In genomic region chr2:164906071-164906470, GRCm38 (mm10) we compare ENCODE assay signal across 15 mouse cellular contexts. TPM values are rescaled to one million over a fixed set of nuclear protein-coding genes. Genes with fewer than 3 reads are reported as not detected.
A peak's percentile ranks its signal among the peaks of the same experiment; 100 is the strongest.
DNase-seq lines count a peak whose midpoint lies in the region; ATAC-seq and TF ChIP-seq lines count a peak whose summit lies in the region.
"Had no signal": no experiment of that assay in that cellular context is flagged by ENCODE, and none has a peak within 500 bp of the region (broad histone marks: within the 10 kb centered on the region; RNA-seq: fewer than 3 reads in every experiment).

No protein-coding gene starts in this region.

- peaks cover 7% of the 10 kb centered on the region; the same call in 1 of the 2 replicates for H3K9me3 ChIP-seq in heart, postnatal 0 days (replicated peaks; ENCODE audit: control insufficient read depth, low read length)
- peaks cover 8% of the 10 kb centered on the region for H3K9me3 ChIP-seq in heart, embryonic 12.5 days (replicated peaks)
- H3K9me3 ChIP-seq in lung, embryonic 14.5 days (ENCODE audit: low read depth, low read length), result no peaks in the 10 kb centered on the region
- H3K9me3 ChIP-seq in G1E (replicated peaks), result peaks cover 11% of the 10 kb centered on the region
- H3K9me3 ChIP-seq: neural tube, embryonic 15.5 days had no signal

- no peak overlapping the region for H3K4me3 ChIP-seq in heart, postnatal 0 days (ENCODE audit: low read depth, low read length)
- H3K4me3 ChIP-seq in heart, embryonic 12.5 days, result no peak overlapping the region
- no peak overlapping the region for H3K4me3 ChIP-seq in lung, embryonic 14.5 days (ENCODE audit: low read depth, low read length)
- H3K4me3 ChIP-seq in G1E (ENCODE audit: low read depth, low read length), result no peak overlapping the region
- H3K4me3 ChIP-seq: limb, embryonic 12.5 days; neural tube, embryonic 15.5 days had no signal

- no peak for TF ChIP-seq EP300 in heart, postnatal 0 days (IDR thresholded peaks at IDR 0.05; ENCODE audit: low read depth)

- peaks cover 81% of the 10 kb centered on the region for H3K36me3 ChIP-seq in heart, postnatal 0 days (replicated peaks; ENCODE audit: control insufficient read depth, insufficient read depth, low read length)
- peaks cover 84% of the 10 kb centered on the region for H3K36me3 ChIP-seq in heart, embryonic 12.5 days
- H3K36me3 ChIP-seq in lung, embryonic 14.5 days (ENCODE audit: insufficient read depth), result peaks cover 83% of the 10 kb centered on the region
- peaks cover 88% of the 10 kb centered on the region for H3K36me3 ChIP-seq in G1E (replicated peaks)
- peaks cover 35% of the 10 kb centered on the region for H3K36me3 ChIP-seq in splenic B cell, adult 2 months (ENCODE audit: control insufficient read depth, insufficient read depth, low read length, poor library complexity, severe bottlenecking)

- intact Hi-C loops in left cerebral cortex, postnatal 36 days (cut with DNase I), result no loop called here

- ATAC-seq in heart, postnatal 0 days (ENCODE audit: insufficient read depth, low read depth), result no peak
- ATAC-seq in heart, embryonic 12.5 days (ENCODE audit: insufficient number of reproducible peaks, low FRiP score), result no peak
- ATAC-seq in lung, embryonic 14.5 days (ENCODE audit: insufficient read depth), result no peak
- ATAC-seq in G1E (ENCODE audit: extremely low read depth, insufficient number of reproducible peaks, low FRiP score, poor library complexity, severe bottlenecking), result no peak
- ATAC-seq: midbrain, embryonic 16.5 days had no signal

- H3K9ac ChIP-seq in heart, postnatal 0 days (replicated peaks; ENCODE audit: low read depth, low read length), result no peak overlapping the region
- no peak overlapping the region for H3K9ac ChIP-seq in heart, embryonic 12.5 days
- no peak overlapping the region for H3K9ac ChIP-seq in lung, embryonic 14.5 days
- H3K9ac ChIP-seq: hindbrain, embryonic 14.5 days; limb, embryonic 12.5 days; neural tube, embryonic 15.5 days had no signal

- H3K4me1 ChIP-seq in heart, postnatal 0 days (ENCODE audit: control insufficient read depth, insufficient read depth), result peaks cover 8% of the 10 kb centered on the region; the same call in 1 of the 2 replicates
- peaks cover 14% of the 10 kb centered on the region for H3K4me1 ChIP-seq in heart, embryonic 12.5 days (replicated peaks)
- H3K4me1 ChIP-seq in lung, embryonic 14.5 days (ENCODE audit: insufficient read depth), result 0 out of 2 replicates have a peak, but pooled peaks cover 6% of the 10 kb centered on the region
- peaks cover 37% of the 10 kb centered on the region for H3K4me1 ChIP-seq in G1E (ENCODE audit: insufficient read depth, low read depth, low read length)

- no peak overlapping the region for H3K27ac ChIP-seq in heart, postnatal 0 days (ENCODE audit: low read depth)
- H3K27ac ChIP-seq in heart, embryonic 12.5 days (ENCODE audit: poor library complexity, severe bottlenecking), result no peak overlapping the region
- H3K27ac ChIP-seq in lung, embryonic 14.5 days (ENCODE audit: low read depth), result no peak overlapping the region
- H3K27ac ChIP-seq: hindbrain, embryonic 14.5 days; limb, embryonic 12.5 days; neural tube, embryonic 15.5 days had no signal

- 100% methylated on average over 4 of the region's 4 CpGs for WGBS in heart, postnatal 0 days
- WGBS in heart, embryonic 12.5 days, result 96% methylated on average over 4 of the region's 4 CpGs
- WGBS in lung, embryonic 14.5 days, result 98% methylated on average over 4 of the region's 4 CpGs

- no peak overlapping the region for H3K4me2 ChIP-seq in heart, postnatal 0 days (ENCODE audit: low read depth, low read length)
- H3K4me2 ChIP-seq in heart, embryonic 12.5 days, result no peak overlapping the region
- H3K4me2 ChIP-seq in lung, embryonic 14.5 days, result no peak overlapping the region
- H3K4me2 ChIP-seq: hindbrain, embryonic 14.5 days; limb, embryonic 12.5 days; neural tube, embryonic 15.5 days had no signal

- TF ChIP-seq CTCF in heart, postnatal 0 days (IDR thresholded peaks at IDR 0.05; ENCODE audit: low read depth), result peak; percentile 25; the same call in 1 of the 2 replicates
- TF ChIP-seq CTCF in lung, embryonic 14.5 days (IDR thresholded peaks at IDR 0.05; ENCODE audit: low read depth), result peak; percentile 53
- TF ChIP-seq CTCF in G1E (IDR thresholded peaks at IDR 0.05; ENCODE audit: low read depth, low read length), result peak; percentile 34; the same call in 1 of the 2 replicates

- no peak for DNase-seq in heart, postnatal 0 days (ENCODE audit: low spot score)
- no peak for DNase-seq in lung, embryonic 14.5 days
- no peak for DNase-seq in lung, postnatal 36 days
- no peak for DNase-seq in G1E (ENCODE audit: low spot score)
- DNase-seq in splenic B cell, adult 2 months (ENCODE audit: low read depth, low spot score), result peak; percentile 37
- no peak for DNase-seq in frontal cortex, postnatal 10 days (ENCODE audit: low spot score in 2 of 2)
- no peak for DNase-seq in left cerebral cortex, postnatal 36 days (ENCODE audit: low spot score in 2 of 2)
- DNase-seq: cerebellum, postnatal 14 days; lung, postnatal 4 days; right cerebral cortex, adult 18-20 months had no signal

- no peaks in the 10 kb centered on the region for H3K27me3 ChIP-seq in heart, postnatal 0 days (ENCODE audit: control insufficient read depth, insufficient read depth, low read length)
- H3K27me3 ChIP-seq in heart, embryonic 12.5 days (replicated peaks), result no peaks in the 10 kb centered on the region
- no peaks in the 10 kb centered on the region for H3K27me3 ChIP-seq in lung, embryonic 14.5 days (ENCODE audit: insufficient read depth, low read length)
- H3K27me3 ChIP-seq in G1E (ENCODE audit: insufficient read depth, low read length), result no peaks in the 10 kb centered on the region; the same call in 1 of the 2 replicates
- no peaks in the 10 kb centered on the region; the same call in 1 of the 2 replicates for H3K27me3 ChIP-seq in splenic B cell, adult 2 months (ENCODE audit: control insufficient read depth, insufficient read depth, low read length, poor library complexity, severe bottlenecking)
- H3K27me3 ChIP-seq: limb, embryonic 12.5 days; neural tube, embryonic 15.5 days had no signal

RNA-seq across cellular contexts. Expression of gene Zfp335, which starts 5.5 kb away (rescaled TPM):
- 18.0 and 19.6 TPM in 2 replicates for total RNA-seq in heart, postnatal 0 days (2014; rRNA removed; ENCODE audit: low replicate concordance)
- 3.7 TPM in 2 replicates for polyA plus RNA-seq in heart, postnatal 0 days (2015; fragmentation: Nextera tagmentation; extraction: Ambion mirVana)
- polyA plus RNA-seq in heart, embryonic 12.5 days (2016; fragmentation: Nextera tagmentation; extraction: Ambion mirVana), result 11.4 and 12.2 TPM in 2 replicates
- polyA plus RNA-seq in lung, embryonic 14.5 days (2014; fragmentation: Nextera tagmentation; extraction: Ambion mirVana), result 14.8 and 15.8 TPM in 2 replicates
- total RNA-seq in G1E (2014; fragmentation: Nextera tagmentation), result 30.6 and 31.4 TPM in 2 replicates
- 8.7 and 9.8 TPM in 2 replicates for total RNA-seq in G1E (2017)
- polyA plus RNA-seq in G1E (2012), result 48.3 and 49.6 TPM in 2 replicates
- total RNA-seq in left cerebral cortex, postnatal 36 days (2021), result 10 to 100 TPM; 22.6 to 28.5 TPM

RNA-seq across cellular contexts. Expression of gene Pcif1, which starts 27.0 kb away (rescaled TPM):
- total RNA-seq in heart, postnatal 0 days (2014; rRNA removed; ENCODE audit: low replicate concordance), result 51.8 and 63.6 TPM in 2 replicates
- 50.6 and 54.2 TPM in 2 replicates for polyA plus RNA-seq in heart, postnatal 0 days (2015; fragmentation: Nextera tagmentation; extraction: Ambion mirVana)
- polyA plus RNA-seq in heart, embryonic 12.5 days (2016; fragmentation: Nextera tagmentation; extraction: Ambion mirVana), result 52.1 and 53.1 TPM in 2 replicates
- 76.9 and 83.0 TPM in 2 replicates for polyA plus RNA-seq in lung, embryonic 14.5 days (2014; fragmentation: Nextera tagmentation; extraction: Ambion mirVana)
- total RNA-seq in G1E (2014; fragmentation: Nextera tagmentation) (54.7 and 61.3 TPM in 2 replicates), G1E (2017) (31.7 and 35.5 TPM in 2 replicates)
- polyA plus RNA-seq in G1E (2012), result 137 TPM in 2 replicates
- total RNA-seq in left cerebral cortex, postnatal 36 days (2021), result 10 to 100 TPM; 42.8 to 46.7 TPM

RNA-seq across cellular contexts. Expression of gene Mmp9, which starts 34.5 kb away (rescaled TPM):
- total RNA-seq in heart, postnatal 0 days (2014; rRNA removed; ENCODE audit: low replicate concordance), result 0.08 and 2.1 TPM in 2 replicates
- polyA plus RNA-seq in heart, postnatal 0 days (2015; fragmentation: Nextera tagmentation; extraction: Ambion mirVana), result 0.32 and 0.64 TPM in 2 replicates
- polyA plus RNA-seq in heart, embryonic 12.5 days (2016; fragmentation: Nextera tagmentation; extraction: Ambion mirVana), result 0.42 TPM in 2 replicates
- polyA plus RNA-seq in lung, embryonic 14.5 days (2014; fragmentation: Nextera tagmentation; extraction: Ambion mirVana), result 0.24 and 0.25 TPM in 2 replicates
- total RNA-seq in G1E (2014; fragmentation: Nextera tagmentation), result not detected in 2 replicates
- 0.76 and 0.82 TPM in 2 replicates for total RNA-seq in G1E (2017)
- polyA plus RNA-seq in G1E (2012), result 0.63 and 0.76 TPM in 2 replicates
- total RNA-seq in left cerebral cortex, postnatal 36 days (2021), result 1 to 10 TPM; 1.7 to 2.1 TPM

RNA-seq across cellular contexts. Expression of gene Pltp, which starts 48.6 kb away (rescaled TPM):
- 7.7 and 10.4 TPM in 2 replicates for total RNA-seq in heart, postnatal 0 days (2014; rRNA removed; ENCODE audit: low replicate concordance)
- 8.3 and 8.6 TPM in 2 replicates for polyA plus RNA-seq in heart, postnatal 0 days (2015; fragmentation: Nextera tagmentation; extraction: Ambion mirVana)
- polyA plus RNA-seq in heart, embryonic 12.5 days (2016; fragmentation: Nextera tagmentation; extraction: Ambion mirVana), result 9.7 and 9.9 TPM in 2 replicates
- polyA plus RNA-seq in lung, embryonic 14.5 days (2014; fragmentation: Nextera tagmentation; extraction: Ambion mirVana), result 122 and 126 TPM in 2 replicates
- total RNA-seq in G1E (2014; fragmentation: Nextera tagmentation) (not detected in 2 replicates), G1E (2017) (not detected in 2 replicates)
- not detected in 2 replicates for polyA plus RNA-seq in G1E (2012)
- total RNA-seq in left cerebral cortex, postnatal 36 days (2021), result 10 to 100 TPM; 81.9 to 86.4 TPM

RNA-seq across cellular contexts. Expression of gene Slc12a5, which starts 54.5 kb away (rescaled TPM):
- total RNA-seq in heart, postnatal 0 days (2014; rRNA removed; ENCODE audit: low replicate concordance), result 0.50 and 3.5 TPM in 2 replicates
- 0.31 and 0.48 TPM in 2 replicates for polyA plus RNA-seq in heart, postnatal 0 days (2015; fragmentation: Nextera tagmentation; extraction: Ambion mirVana)
- polyA plus RNA-seq in heart, embryonic 12.5 days (2016; fragmentation: Nextera tagmentation; extraction: Ambion mirVana), result 0.82 and 1.3 TPM in 2 replicates
- polyA plus RNA-seq in lung, embryonic 14.5 days (2014; fragmentation: Nextera tagmentation; extraction: Ambion mirVana), result 0.57 and 1.6 TPM in 2 replicates
- total RNA-seq in G1E (2014; fragmentation: Nextera tagmentation) (0.63 and 1.4 TPM in 2 replicates), G1E (2017) (0.46 and 0.82 TPM in 2 replicates)
- 0.39 and 0.72 TPM in 2 replicates for polyA plus RNA-seq in G1E (2012)
- total RNA-seq in left cerebral cortex, postnatal 36 days (2021), result 100 to 1,000 TPM; 521 to 559 TPM
